Mouse (Mus musculus): ENCODE measurements around the gene Lhx4. TPM values are rescaled to one million over a fixed set of nuclear protein-coding genes. Genes with fewer than 3 reads are reported as not detected.

Gene Lhx4
- polyA plus RNA-seq, 1 experiment from 2014 or later: not detected

DNA sequence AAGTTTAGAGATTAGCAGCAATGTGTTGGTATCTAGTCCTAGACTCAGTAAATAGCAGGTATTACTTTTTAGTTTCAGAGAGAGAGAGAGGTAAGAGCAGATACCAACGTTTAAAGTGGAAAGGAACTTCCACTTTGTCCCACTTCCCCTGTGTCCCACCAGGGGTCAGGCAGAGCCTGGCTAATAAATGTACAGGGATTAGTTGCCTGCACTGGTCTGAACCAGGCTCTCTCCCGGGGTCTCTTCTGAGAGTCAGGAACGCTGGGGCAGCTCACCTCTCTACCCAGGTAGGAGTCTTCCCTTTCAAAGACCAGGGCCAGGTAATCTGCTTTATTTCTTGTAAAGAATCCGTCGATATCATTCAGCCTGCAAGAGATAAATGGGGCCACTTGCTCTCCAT is 40.4 kb upstream of the Lhx4 start:
- no peak overlapping the region for H3K9ac ChIP-seq (ENCODE audit: low read depth, low read length)
- H3K27ac ChIP-seq: no peak overlapping the region
- DNase-seq (ENCODE audit: low spot score) (peak; percentile 41), ATAC-seq (replicated peaks; ENCODE audit: low FRiP score, low read depth) (peak; percentile 70)
- H3K4me2 ChIP-seq (ENCODE audit: low read length): no peak overlapping the region
- peaks cover 49% of the 10 kb centered on the region for H3K36me3 ChIP-seq (ENCODE audit: insufficient read depth, low read length)
- H3K4me1 ChIP-seq (replicated peaks; ENCODE audit: insufficient read depth, low read length): no peaks in the 10 kb centered on the region
- H3K4me3 ChIP-seq (replicated peaks; ENCODE audit: low read depth, low read length): no peak overlapping the region
- no peaks in the 10 kb centered on the region for H3K9me3 ChIP-seq (replicated peaks; ENCODE audit: low read length)
- no peaks in the 10 kb centered on the region for H3K27me3 ChIP-seq (ENCODE audit: insufficient read depth, low read length)
- WGBS: 60% methylated on average over 5 of the region's 5 CpGs
- TF ChIP-seq CTCF (IDR thresholded peaks at IDR 0.05; ENCODE audit: low read depth): peak; percentile 67

DNA sequence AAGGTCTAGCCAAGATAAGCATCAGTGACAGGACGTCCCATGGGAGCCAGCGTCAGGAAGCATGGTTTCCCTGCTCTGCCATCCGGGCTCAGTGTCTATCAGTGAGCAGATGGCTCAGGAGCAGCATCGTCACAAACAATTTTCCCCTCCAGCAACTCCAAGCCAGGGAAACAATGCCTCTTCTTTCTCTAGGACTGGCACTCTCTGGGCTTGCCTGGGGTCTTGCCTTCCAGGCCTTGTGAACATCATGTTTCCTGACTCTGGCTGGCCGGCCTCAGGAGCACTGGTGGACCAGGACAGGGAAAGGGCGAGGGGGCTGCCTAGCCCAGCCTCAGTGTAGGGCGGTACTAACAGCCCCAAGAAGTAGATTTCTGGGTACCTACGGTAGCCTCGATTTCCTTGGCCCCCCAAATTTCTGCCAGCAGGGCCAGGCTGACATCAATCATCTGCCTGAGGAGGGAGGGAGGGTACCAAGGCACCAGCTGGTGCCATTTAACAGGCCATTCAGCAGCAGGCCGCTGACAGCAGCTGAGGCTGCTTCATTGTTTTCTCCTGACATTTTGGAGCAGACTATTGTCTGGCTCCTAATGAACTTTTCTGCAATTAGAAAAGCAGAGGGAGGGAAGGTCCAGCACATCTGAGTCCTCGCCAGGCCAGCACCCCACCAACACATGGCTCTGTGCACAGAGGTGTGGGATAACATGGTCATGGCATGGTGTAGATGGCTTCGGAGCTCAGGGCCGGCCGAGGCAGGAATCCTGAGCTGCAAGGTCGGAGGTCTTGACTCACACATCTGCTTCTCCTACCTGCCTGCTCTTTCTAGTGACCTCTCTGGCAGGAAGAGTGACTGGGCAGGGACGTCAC is 38.9 kb upstream of the Lhx4 start:
- H3K27ac ChIP-seq: no peak overlapping the region
- ATAC-seq (replicated peaks; ENCODE audit: low FRiP score, low read depth): no peak
- H3K4me1 ChIP-seq (replicated peaks; ENCODE audit: insufficient read depth, low read length): no peaks in the 10 kb centered on the region
- no peak overlapping the region for H3K4me2 ChIP-seq (ENCODE audit: low read length)
- H3K9me3 ChIP-seq (replicated peaks; ENCODE audit: low read length): no peaks in the 10 kb centered on the region
- 78% methylated on average over 16 of the region's 16 CpGs for WGBS
- DNase-seq (ENCODE audit: low spot score): no peak
- no peak overlapping the region for H3K9ac ChIP-seq (ENCODE audit: low read depth, low read length)
- TF ChIP-seq CTCF (IDR thresholded peaks at IDR 0.05; ENCODE audit: low read depth): no peak
- H3K4me3 ChIP-seq (replicated peaks; ENCODE audit: low read depth, low read length): no peak overlapping the region
- H3K27me3 ChIP-seq (ENCODE audit: insufficient read depth, low read length): no peaks in the 10 kb centered on the region
- peaks cover 61% of the 10 kb centered on the region for H3K36me3 ChIP-seq (ENCODE audit: insufficient read depth, low read length)

- H3K9me3 ChIP-seq (replicated peaks; ENCODE audit: low read length): no peaks in the 10 kb centered on the region
- DNase-seq (ENCODE audit: low spot score) (no peak), ATAC-seq (replicated peaks; ENCODE audit: low FRiP score, low read depth) (no peak)
- WGBS: 77% methylated on average over 7 of the region's 7 CpGs
- no peak overlapping the region for H3K4me2 ChIP-seq (ENCODE audit: low read length)
- H3K9ac ChIP-seq (ENCODE audit: low read depth, low read length): no peak overlapping the region
- TF ChIP-seq CTCF (IDR thresholded peaks at IDR 0.05; ENCODE audit: low read depth): no peak
- H3K4me3 ChIP-seq (replicated peaks; ENCODE audit: low read depth, low read length): no peak overlapping the region
- no peaks in the 10 kb centered on the region; the same call in 1 of the 2 replicates for H3K4me1 ChIP-seq (replicated peaks; ENCODE audit: insufficient read depth, low read length)
- H3K36me3 ChIP-seq (ENCODE audit: insufficient read depth, low read length): peaks cover 55% of the 10 kb centered on the region
- H3K27me3 ChIP-seq (ENCODE audit: insufficient read depth, low read length): no peaks in the 10 kb centered on the region
- H3K27ac ChIP-seq: no peak overlapping the region
Measured at GRCm38 (mm10) chr1:155785886-155786285, 34.4 kb upstream of the Lhx4 start.

DNA sequence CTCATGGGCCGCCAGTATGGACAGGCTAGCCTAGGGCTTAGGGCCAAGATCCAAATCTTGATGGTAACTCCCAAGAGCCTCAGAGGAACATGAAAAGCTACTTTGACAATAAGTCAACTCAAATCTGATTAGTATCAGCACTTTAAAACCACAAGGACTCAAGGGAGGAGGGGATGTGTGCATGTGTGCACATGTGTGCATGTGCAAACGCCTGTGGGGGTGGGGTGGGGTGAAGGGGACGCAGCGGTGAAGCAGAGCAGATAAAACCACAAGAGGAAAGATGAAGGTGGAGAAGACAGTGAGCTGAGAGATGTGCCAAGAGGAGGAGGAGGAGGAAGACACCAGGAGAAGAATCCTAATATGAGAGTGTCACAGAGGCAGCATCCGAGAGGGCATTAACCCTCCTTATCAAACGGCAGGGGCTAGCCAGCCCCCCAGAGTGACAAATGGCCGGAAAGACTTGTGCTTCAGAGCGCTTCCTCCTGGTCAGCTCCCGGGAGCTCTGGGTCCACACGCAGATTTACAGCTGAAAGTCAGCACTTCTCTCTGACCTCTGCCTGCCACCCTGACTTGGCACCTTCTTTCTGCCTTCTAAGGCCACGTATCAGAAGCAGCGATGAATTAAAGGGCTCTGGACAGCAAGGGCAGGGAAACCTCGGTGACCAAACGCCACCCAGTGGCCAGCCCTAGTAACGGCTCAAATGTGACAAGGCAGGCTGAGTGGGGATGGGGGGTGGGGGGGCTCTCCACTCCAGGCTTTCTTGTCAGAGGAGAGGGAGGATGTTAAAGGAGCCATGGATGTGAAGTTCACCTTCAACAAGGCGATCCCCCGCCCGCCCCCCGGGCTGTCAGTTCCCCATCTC is 33.1 kb upstream of the Lhx4 start:
- TF ChIP-seq CTCF (IDR thresholded peaks at IDR 0.05; ENCODE audit: low read depth): peak; percentile 81
- H3K27me3 ChIP-seq (ENCODE audit: insufficient read depth, low read length): no peaks in the 10 kb centered on the region
- DNase-seq (ENCODE audit: low spot score) (peak; percentile 82), ATAC-seq (replicated peaks; ENCODE audit: low FRiP score, low read depth) (peak; percentile 26; the same call in 1 of the 2 replicates)
- no peak overlapping the region for H3K4me3 ChIP-seq (replicated peaks; ENCODE audit: low read depth, low read length)
- WGBS: 35% methylated on average over 19 of the region's 19 CpGs
- H3K9me3 ChIP-seq (replicated peaks; ENCODE audit: low read length): no peaks in the 10 kb centered on the region
- H3K4me2 ChIP-seq (ENCODE audit: low read length): peak overlapping the region; percentile 21; the same call in 1 of the 2 replicates
- peaks cover 48% of the 10 kb centered on the region for H3K36me3 ChIP-seq (ENCODE audit: insufficient read depth, low read length)
- H3K4me1 ChIP-seq (replicated peaks; ENCODE audit: insufficient read depth, low read length): no peaks in the 10 kb centered on the region; the same call in 1 of the 2 replicates
- H3K9ac ChIP-seq (ENCODE audit: low read depth, low read length): no peak overlapping the region
- H3K27ac ChIP-seq: no peak overlapping the region

DNA sequence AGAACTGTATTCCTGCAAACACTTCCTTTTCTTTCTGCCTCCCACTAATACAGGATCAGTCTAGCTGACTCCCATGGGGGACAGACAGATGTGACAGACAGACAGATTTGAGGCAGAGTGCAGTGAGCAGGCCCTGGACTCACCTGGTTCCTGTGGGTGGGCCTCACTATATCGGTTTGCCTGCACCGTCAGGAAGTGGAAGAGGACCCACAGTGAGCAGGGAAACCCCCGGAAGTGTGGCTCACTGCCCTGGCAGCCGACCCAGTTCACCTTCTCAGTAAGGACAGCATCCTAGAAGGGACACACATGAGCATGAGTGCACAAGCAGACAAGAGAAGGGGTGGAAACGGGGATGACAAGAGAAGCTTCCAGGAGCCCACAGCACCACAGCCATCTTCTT is 30.9 kb upstream of the Lhx4 start:
- H3K36me3 ChIP-seq (ENCODE audit: insufficient read depth, low read length): peaks cover 38% of the 10 kb centered on the region
- DNase-seq (ENCODE audit: low spot score): no peak
- ATAC-seq (replicated peaks; ENCODE audit: low FRiP score, low read depth): no peak
- H3K4me1 ChIP-seq (replicated peaks; ENCODE audit: insufficient read depth, low read length): no peaks in the 10 kb centered on the region; the same call in 1 of the 2 replicates
- H3K9me3 ChIP-seq (replicated peaks; ENCODE audit: low read length): no peaks in the 10 kb centered on the region
- TF ChIP-seq CTCF (IDR thresholded peaks at IDR 0.05; ENCODE audit: low read depth): no peak
- no peak overlapping the region for H3K4me3 ChIP-seq (replicated peaks; ENCODE audit: low read depth, low read length)
- no peak overlapping the region for H3K9ac ChIP-seq (ENCODE audit: low read depth, low read length)
- H3K4me2 ChIP-seq (ENCODE audit: low read length): no peak overlapping the region
- H3K27me3 ChIP-seq (ENCODE audit: insufficient read depth, low read length): no peaks in the 10 kb centered on the region
- WGBS: 64% methylated on average over 5 of the region's 5 CpGs
- no peak overlapping the region for H3K27ac ChIP-seq

All from kidney, postnatal 0 days (tissue).